Mouse (Mus musculus) common myeloid progenitor, adult 5-6 weeks (primary cell): ENCODE results near the gene Lims1. TPM values are rescaled to one million over a fixed set of nuclear protein-coding genes. Genes with fewer than 3 reads are reported as not detected.

Experiments used
- ATAC-seq: replicated peaks from 2 replicates; pipeline ENCODE4 v1.8.0; 2016; ENCODE audit warnings: low read depth, mild to moderate bottlenecking, moderate TSS enrichment, inconsistent platforms; ENCODE audit not compliant: poor library complexity, severe bottlenecking
- total RNA-seq: library from RNA; stranded (forward); fragments of 200-1000, 187-1606 nt; gene quantifications from 2 replicates; pipeline ENCODE4 v1.2.3, GENCODE M21; 2017

Gene Lims1
- total RNA-seq, 1 experiment from 2014 or later: 112 TPM

GRCm38 (mm10) chr10:58412852-58413251 lies 89.6 kb downstream of the Lims1 start:
- ATAC-seq: no peak

GRCm38 (mm10) chr10:58416702-58417101 lies 93.4 kb downstream of the Lims1 start:
- ATAC-seq: no peak

DNA sequence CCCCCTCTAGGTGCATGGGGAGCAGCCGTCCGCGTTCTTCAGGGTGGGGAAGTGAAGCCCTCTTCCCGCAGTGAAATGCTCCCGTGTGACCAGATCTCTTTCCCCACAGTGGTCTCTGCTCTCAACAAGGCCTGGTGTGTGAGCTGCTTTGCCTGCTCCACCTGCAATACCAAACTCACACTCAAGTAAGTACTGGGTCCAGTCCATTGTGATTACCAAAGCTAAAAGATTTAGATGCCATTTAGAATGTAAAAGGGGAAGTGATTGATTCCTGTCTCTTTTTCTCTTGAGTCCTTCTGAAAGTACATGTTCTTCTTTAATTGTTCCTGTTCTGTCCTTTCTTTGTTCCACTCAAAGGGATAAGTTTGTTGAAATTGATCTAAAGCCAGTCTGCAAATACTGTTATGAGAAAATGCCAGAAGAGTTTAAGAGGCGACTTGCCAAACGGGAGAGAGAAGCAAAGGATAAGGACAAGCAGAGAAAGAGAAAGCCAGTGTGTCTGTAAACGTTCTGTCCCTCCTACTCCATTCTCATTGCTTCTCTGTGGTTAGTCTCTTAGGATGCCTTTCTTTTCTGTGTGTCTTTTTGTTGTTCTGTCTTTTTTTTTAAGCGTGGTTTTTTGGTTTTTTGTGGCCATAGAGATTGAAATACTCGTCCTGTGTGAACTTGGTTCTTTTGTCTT lies 95.2 kb downstream of the Lims1 start:
- ATAC-seq: no peak

GRCm38 (mm10) chr10:58427930-58428329 lies 104.7 kb downstream of the Lims1 start:
- ATAC-seq: peak; percentile 66

DNA sequence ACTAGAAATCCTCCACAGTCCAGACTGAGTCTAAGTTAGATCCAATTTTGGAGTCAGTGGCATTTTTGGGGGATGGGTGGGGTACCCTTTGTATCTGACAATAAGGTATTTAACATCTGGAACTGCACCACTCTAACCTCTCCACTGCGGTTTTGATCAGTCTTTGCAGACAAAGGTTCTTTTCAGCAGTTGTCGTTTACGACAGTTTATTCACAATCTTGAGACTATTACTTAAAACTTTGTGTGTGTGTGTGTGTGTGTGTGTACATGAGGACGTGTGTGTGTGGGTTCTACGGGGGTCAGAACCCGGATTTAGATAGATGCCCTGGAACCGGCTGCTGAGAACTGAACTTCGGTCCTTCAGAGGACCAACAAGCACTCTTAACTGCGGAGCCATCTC lies 122.6 kb downstream of the Lims1 start:
- ATAC-seq: peak; percentile 16

DNA sequence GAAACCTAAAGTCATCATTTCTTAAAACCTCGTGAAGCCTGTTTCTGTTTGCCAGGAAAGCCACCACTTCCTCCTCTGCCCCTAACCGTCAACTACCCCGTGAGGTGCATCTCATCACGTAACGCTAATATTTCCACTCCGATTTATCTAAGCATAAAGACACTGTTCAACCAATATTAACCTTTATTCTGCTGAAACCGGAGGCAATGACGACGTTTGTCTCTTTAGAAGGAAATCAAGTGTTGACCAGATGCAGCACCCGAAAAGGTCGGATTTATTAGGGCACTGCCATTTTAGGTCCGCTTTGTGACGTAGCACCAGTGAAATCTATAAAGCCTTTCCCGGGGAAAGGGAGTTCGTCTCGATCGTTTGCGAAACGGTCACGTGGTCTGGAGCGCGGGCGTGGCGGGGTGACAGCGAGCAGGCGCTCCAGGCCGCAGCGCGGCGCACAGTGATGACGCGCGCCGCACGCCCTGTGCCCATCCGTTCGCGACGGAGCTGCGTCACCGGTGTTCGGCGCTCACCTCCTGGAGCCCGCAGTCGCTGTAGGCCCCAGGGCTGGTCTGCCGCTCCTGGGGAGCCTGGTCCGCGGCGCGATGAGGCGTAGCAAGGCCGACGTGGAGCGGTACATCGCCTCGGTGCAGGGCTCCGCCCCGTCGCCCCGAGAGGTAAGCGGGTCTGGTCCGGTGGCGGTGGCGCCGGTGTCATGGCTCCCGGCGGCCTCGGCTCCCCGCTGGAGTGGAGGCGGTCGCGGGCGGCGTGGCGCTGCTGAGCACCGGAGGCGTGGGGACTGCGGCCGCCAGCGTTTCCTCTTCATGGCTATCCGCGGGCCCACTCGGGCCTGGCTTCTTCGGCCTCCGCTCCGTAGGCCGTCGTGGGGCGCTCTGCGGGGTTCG lies 123.4 kb downstream of the Lims1 start, which contains the start of gene Ranbp2:
Ranbp2 (plus strand) TSS at position 537 of the 896 bp plus-strand sequence.
- peak; percentile 85 for ATAC-seq

- ATAC-seq: peak; percentile 34
Measured at GRCm38 (mm10) chr10:58447280-58447781, 124.1 kb downstream of the Lims1 start.

DNA sequence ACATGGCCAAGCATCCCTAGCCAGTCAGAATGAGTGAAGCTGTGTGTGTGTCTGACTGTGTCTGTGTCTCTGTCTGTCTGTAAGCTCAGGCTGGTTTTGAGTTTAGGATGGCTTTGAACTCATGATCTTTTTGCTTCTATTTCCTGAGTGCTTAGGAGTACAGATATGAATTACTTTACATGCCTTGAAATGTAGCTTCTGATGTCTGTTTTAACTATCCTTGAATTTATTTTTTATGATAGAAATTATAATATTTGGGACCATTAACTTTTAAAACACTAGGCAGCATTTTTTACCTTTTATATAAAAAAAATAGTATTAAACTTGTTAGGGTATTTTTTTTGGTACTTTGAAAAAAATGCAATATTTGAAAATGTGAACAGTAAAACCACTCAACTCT lies 128.3 kb downstream of the Lims1 start:
- ATAC-seq: no peak

GRCm38 (mm10) chr10:58452185-58452584 lies 128.9 kb downstream of the Lims1 start:
- ATAC-seq: peak; percentile 75

- 0 out of 2 replicates have a peak, but pooled peaks have one; percentile 15 for ATAC-seq
Measured at GRCm38 (mm10) chr10:58459896-58460295, 136.6 kb downstream of the Lims1 start.

Other genes with a start within 250 kb of the Lims1 start
- gene AW822073, start 98.5 kb upstream of the Lims1 start, total RNA-seq: not detected in 2 replicates
- not detected in 2 replicates for gene Duxf3, start 90.8 kb upstream of the Lims1 start, total RNA-seq
- not detected in 2 replicates for gene Gm4981, start 86.8 kb upstream of the Lims1 start, total RNA-seq
- 39.7 and 50.1 TPM in 2 replicates for gene Gcc2, start 68.0 kb upstream of the Lims1 start, total RNA-seq
- 277 and 282 TPM in 2 replicates for gene Ranbp2, start 123.5 kb downstream of the Lims1 start, total RNA-seq
- gene Ccdc138, start 174.5 kb downstream of the Lims1 start, total RNA-seq: 6.7 and 12.4 TPM in 2 replicates